Mouse (Mus musculus): ENCODE results near the gene Exoc7.

The Exoc7 gene

GRCm38 (mm10) chr11:116318719-116319659 lies 12.0 kb upstream of the Exoc7 start:
- in situ Hi-C loops (cut with MboI; ENCODE audit: low sequenced_read_pairs): loop anchor here (5.0 kb wide), 1 partner anchor 128 kb away; no protein-coding TSS in a partner anchor

- in situ Hi-C loops (cut with MboI; ENCODE audit: low sequenced_read_pairs): no loop called here
Observed at GRCm38 (mm10) chr11:116312359-116312758, 5.3 kb upstream of the Exoc7 start.

- in situ Hi-C loops (cut with MboI; ENCODE audit: low sequenced_read_pairs): no loop called here
Observed at GRCm38 (mm10) chr11:116311169-116311568, 4.1 kb upstream of the Exoc7 start.

- in situ Hi-C loops (cut with MboI; ENCODE audit: low sequenced_read_pairs): no loop called here
Observed at GRCm38 (mm10) chr11:116309601-116310000, 2.6 kb upstream of the Exoc7 start.

DNA sequence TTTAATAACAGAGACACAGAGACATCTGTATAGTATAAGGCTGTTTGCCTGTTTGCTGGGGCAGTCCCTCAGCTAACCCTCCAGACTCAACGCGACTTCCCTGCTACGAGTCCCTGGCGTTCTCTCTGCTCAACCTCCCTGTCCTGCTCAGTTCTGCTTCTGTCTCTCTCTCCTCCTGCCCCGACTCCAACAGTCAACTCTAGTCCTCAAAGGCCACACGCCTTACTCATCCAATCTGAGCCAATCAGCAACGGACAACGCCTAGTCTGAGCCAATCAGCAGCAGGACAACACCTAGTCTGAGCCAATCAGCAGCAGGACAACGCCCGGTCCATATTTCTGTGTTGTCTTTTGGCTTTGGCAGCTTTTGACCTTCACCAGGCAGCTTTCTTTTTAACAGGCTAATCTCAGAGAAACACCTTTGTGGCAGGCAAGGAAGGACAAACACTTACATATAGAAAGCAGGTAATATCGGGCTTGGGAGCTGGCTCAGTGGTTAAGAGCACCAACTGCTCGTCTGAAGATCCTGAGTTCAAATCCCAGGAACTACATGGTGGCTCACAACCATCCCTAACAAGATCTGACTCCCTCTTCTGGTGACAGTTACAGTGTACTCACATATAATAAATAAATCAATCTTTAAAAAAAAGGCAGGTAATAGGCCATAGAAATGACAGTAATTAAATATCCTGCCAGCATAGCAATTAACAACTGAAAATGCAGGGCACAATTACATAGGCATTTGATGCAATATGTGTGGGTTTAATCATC lies 914 bp upstream of the Exoc7 start:
- in situ Hi-C loops (cut with MboI; ENCODE audit: low sequenced_read_pairs): no loop called here

DNA sequence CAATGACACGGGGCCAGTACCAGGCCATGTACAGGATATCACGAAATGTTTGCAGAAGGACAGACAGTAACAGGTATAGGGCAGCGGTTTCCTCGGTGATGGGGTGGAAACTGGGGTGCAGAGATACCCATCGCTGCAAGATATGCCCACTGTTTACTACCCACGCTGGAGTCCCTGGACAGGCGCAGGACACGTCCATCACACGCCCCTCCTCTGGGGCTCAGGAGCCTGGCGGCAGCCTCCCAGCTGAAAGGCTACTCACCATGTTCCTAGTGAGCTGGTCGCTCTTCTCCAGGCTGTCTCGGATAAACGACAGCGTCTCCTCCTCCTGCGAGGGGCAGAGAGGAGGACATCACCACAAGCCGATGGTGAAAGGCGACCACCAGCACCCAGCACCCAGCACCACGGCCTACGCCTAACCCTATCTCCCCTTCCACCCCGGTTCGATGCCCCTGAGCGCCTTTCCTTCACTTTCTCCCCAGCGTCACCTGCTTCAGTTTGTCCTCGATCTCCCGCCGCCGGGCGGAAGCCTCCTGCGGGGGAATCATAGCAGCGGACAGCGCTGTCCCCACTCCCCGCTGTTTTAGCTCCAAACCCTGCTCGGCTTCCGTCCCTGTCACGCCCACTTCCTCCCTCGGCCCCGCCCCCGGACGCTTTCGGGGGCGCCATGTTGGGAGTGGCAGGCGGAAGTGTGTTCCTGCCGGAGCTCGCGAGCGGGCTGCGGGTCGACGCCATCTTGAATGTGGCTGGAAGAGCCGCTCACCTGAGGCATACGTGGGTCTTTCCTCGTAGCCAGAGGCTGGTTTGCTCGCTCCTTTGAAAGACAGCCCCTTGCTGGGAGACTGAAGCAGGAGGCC lies 679 bp downstream of the Exoc7 start:
- in situ Hi-C loops (cut with MboI; ENCODE audit: low sequenced_read_pairs): no loop called here

- in situ Hi-C loops (cut with MboI; ENCODE audit: low sequenced_read_pairs): no loop called here
Observed at GRCm38 (mm10) chr11:116305423-116305822, 1.6 kb downstream of the Exoc7 start.

DNA sequence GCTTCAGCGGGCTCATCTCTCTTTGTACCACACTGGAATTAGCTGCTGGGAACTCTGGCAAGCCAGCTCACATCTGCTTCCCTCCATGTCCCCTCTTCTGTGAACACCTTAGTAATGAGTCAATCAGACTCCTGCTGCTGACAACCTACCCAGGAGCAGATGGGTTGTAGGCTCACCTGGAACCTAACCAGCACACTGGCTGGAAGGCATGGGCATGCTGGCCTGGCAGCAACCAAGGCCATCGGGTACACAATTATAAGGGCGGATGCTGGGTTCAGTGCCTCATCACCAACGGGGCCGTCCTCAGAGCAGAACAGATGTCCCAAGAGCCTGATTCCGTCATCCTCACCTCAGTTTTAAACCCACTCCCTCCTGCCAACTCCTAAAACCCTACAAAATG lies 8.4 kb downstream of the Exoc7 start:
- in situ Hi-C loops (cut with MboI; ENCODE audit: low sequenced_read_pairs): no loop called here

DNA sequence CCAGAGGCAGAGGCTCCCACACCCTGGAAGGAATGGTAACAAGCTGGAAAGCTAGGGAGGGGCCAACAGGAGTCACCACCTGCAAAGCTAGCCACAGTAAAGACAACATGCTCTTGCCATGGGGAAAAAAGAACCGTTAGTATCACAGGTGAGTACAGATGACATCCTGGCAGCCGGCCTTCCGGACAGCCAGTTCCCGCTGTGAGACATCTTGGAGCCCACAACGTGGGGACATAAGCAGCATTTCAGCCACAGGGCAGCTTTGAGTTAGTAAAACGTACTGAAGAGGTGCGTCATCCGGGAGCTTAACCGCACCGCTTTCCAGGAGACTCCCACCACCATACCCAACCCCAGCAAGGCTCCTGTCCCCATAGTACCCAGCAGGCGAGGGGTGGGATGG lies 8.8 kb downstream of the Exoc7 start:
- in situ Hi-C loops (cut with MboI; ENCODE audit: low sequenced_read_pairs): no loop called here

- in situ Hi-C loops (cut with MboI; ENCODE audit: low sequenced_read_pairs): no loop called here
Observed at GRCm38 (mm10) chr11:116297017-116297416, 10.0 kb downstream of the Exoc7 start.

- in situ Hi-C loops (cut with MboI; ENCODE audit: low sequenced_read_pairs): no loop called here
Observed at GRCm38 (mm10) chr11:116296191-116296734, 10.8 kb downstream of the Exoc7 start.

DNA sequence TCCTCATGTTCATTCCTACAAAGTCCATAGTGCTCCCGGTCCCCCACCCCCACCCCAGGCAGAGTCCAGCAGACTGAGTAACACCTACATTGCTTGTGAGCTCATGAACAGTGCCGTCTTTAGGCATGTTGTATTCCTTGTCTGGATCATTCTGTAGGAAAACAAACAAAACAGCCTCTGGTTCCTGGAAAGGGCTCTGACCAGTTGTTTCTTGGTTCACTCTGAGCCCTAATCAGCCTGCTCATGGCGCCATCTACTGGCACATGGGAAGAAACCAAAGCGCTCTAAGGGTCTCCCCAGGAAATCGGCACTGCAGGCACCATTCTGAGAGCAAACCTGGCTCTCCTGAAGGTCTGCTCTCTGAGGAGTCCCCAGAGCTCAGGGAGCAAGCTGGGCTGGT lies 12.7 kb downstream of the Exoc7 start:
- in situ Hi-C loops (cut with MboI; ENCODE audit: low sequenced_read_pairs): no loop called here

GRCm38 (mm10) chr11:116293538-116294137 lies 13.4 kb downstream of the Exoc7 start:
- in situ Hi-C loops (cut with MboI; ENCODE audit: low sequenced_read_pairs): no loop called here

GRCm38 (mm10) chr11:116292401-116292800 lies 14.6 kb downstream of the Exoc7 start:
- in situ Hi-C loops (cut with MboI; ENCODE audit: low sequenced_read_pairs): no loop called here

GRCm38 (mm10) chr11:116290556-116290955 lies 16.5 kb downstream of the Exoc7 start:
- in situ Hi-C loops (cut with MboI; ENCODE audit: low sequenced_read_pairs): no loop called here

GRCm38 (mm10) chr11:116287351-116287750 lies 19.7 kb downstream of the Exoc7 start:
- in situ Hi-C loops (cut with MboI; ENCODE audit: low sequenced_read_pairs): no loop called here

- in situ Hi-C loops (cut with MboI; ENCODE audit: low sequenced_read_pairs): no loop called here
Observed at GRCm38 (mm10) chr11:116285770-116286191, 21.3 kb downstream of the Exoc7 start.

DNA sequence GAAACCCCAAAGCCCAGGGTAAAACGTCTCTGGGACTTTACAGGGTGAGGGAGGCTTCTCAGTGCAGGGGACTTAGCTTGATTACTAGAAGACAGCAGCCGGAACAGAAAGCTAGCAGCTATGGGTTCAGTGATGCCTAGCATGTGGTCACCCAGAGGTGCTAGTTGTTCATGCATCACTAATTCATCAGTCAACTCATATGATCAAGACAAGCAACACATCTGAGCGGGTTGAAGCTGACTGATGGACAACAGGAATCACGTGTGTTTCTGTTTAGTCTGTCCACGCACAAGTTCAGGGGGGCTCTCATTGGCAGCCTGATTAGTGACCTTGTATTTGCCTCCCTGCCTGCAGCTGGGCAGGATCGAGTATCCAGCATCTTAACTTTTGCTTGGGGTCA lies 23.1 kb downstream of the Exoc7 start:
- in situ Hi-C loops (cut with MboI; ENCODE audit: low sequenced_read_pairs): no loop called here

GRCm38 (mm10) chr11:116282912-116283521 lies 24.0 kb downstream of the Exoc7 start:
- in situ Hi-C loops (cut with MboI; ENCODE audit: low sequenced_read_pairs): no loop called here

DNA sequence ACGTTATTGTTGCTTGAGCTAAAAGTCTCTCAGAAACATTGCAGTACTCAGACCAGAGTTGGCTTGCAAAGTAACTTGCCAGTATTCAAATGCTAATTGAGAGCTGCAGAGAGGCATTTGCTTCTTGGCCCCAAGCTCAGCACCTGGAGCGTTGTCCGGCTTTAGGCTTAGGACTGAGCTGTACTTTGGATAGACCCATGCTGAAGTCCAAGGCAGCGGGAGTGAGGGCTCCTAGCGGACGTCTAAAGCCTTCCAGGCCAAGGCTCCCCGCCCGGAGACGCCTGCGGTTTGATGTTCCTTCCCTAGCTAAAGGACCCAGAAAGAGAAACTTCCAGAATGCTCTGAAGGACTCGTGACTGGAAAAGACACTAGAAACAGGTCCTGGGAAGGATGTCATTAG lies 24.9 kb downstream of the Exoc7 start:
- in situ Hi-C loops (cut with MboI; ENCODE audit: low sequenced_read_pairs): no loop called here
